Mouse (Mus musculus) fat pad, adult 2 months (tissue): ENCODE measurements around the gene Gm10406.
"Not testable (repeated sequence)": the region's sequence is repeated elsewhere in the genome, so short reads cannot be mapped to it uniquely, and the experiment has no call there.

Source experiments
- DNase-seq: peaks from one replicate; pipeline ENCODE4 v3.0.0-alpha.2; 2011; ENCODE audit warnings: low read depth, low spot score; ENCODE audit errors: extremely low read depth

The Gm10406 gene

GRCm38 (mm10) chr14:7026781-7027749 is at the start of gene Gm10406:
Gene Gm10406, minus strand, starts transcription at chr14:7027449.
- not testable (repeated sequence) for DNase-seq

- not testable (repeated sequence) for DNase-seq
Measured at GRCm38 (mm10) chr14:7044870-7045269, 17.6 kb upstream of the Gm10406 start, which contains the start of gene Gm3685. Gene Gm3685, minus strand, starts transcription at chr14:7044970.

GRCm38 (mm10) chr14:7026274-7026673 is 975 bp downstream of the Gm10406 start:
- DNase-seq = not testable (repeated sequence)

GRCm38 (mm10) chr14:6973718-6974117 is 53.5 kb downstream of the Gm10406 start, which contains the start of gene Gm6356:
Gene Gm6356, minus strand, starts transcription at chr14:6973818.
- not testable (repeated sequence) for DNase-seq
